Mouse (Mus musculus) testis, adult 2 months (tissue): Measurements from ENCODE around the gene Zfc3h1. TPM values are rescaled to one million over a fixed set of nuclear protein-coding genes. Genes with fewer than 3 reads are reported as not detected.

ENCODE experiments used
- H3K27ac ChIP-seq: fragments of 200-500 bp; 2 replicates; pipeline ENCODE4 v1.5.1; 2012; ENCODE audit warnings: low read depth, low read length; ENCODE audit not compliant: control insufficient read depth, insufficient read depth
- H3K27me3 ChIP-seq: fragments of 200-500 bp; 2 replicates; pipeline ENCODE4 v1.6.1; 2012; ENCODE audit warnings: mild to moderate bottlenecking, low read length, moderate library complexity; ENCODE audit not compliant: control insufficient read depth, insufficient read depth
- H3K36me3 ChIP-seq: fragments of 200-500 bp; 2 replicates; pipeline ENCODE4 v1.6.1; 2012; ENCODE audit warnings: mild to moderate bottlenecking, low read length; ENCODE audit not compliant: control insufficient read depth, insufficient read depth
- H3K4me1 ChIP-seq: fragments of 200-500 bp; 2 replicates; pipeline ENCODE4 v1.6.1; 2012; ENCODE audit warnings: low read length; ENCODE audit not compliant: control insufficient read depth, insufficient read depth
- H3K4me3 ChIP-seq: fragments of 200-500 bp; 2 replicates; pipeline ENCODE4 v1.5.1; 2012; ENCODE audit warnings: low read depth, mild to moderate bottlenecking, low read length, moderate library complexity, mixed read lengths; ENCODE audit not compliant: control insufficient read depth
- CTCF ChIP-seq: fragments of 200-500 bp; IDR thresholded peaks from 2 replicates; pipeline ENCODE4 v1.5.1; 2012; ENCODE audit warnings: low read depth, mild to moderate bottlenecking, inconsistent platforms, low read length, moderate library complexity; ENCODE audit not compliant: control insufficient read depth, insufficient read depth, insufficient replicate concordance
- POLR2A ChIP-seq: fragments of 200-500 bp; IDR thresholded peaks from 2 replicates; pipeline ENCODE4 v1.6.1; 2012; ENCODE audit warnings: low read depth, mild to moderate bottlenecking, inconsistent platforms, low read length, moderate library complexity; ENCODE audit not compliant: control insufficient read depth
- polyA plus RNA-seq: library from polyadenylated mRNA; depleted of rRNA; stranded (reverse); fragments of >200 nt; gene quantifications from 2 replicates; pipeline ENCODE4 v1.2.3, GENCODE M21; 2012

Zfc3h1 gene
- polyA plus RNA-seq, 1 experiment, result 36.1 TPM

DNA sequence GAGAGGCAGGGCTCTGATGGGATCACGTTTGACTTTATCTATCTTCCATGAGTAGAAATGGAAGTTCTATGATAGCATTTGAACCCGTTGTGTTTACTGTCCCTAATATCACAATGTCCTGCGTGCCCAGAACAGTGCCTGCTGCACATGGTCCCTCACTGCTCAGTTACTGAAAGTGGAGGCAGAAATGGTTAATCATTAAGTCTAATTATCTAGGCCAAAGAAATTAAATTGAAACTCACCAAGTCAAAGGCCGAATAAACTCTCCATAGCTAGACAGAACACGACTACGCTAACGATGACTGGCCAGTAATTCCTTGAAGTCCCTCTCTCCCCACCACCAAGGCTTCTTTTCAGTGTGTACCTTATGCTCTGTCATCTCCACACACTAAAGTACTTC is 35.2 kb upstream of the Zfc3h1 start:
- H3K27me3 ChIP-seq, result no peaks in the 10 kb centered on the region
- no peak for TF ChIP-seq POLR2A
- no peak for TF ChIP-seq CTCF
- H3K36me3 ChIP-seq, result no peaks in the 10 kb centered on the region
- no peaks in the 10 kb centered on the region for H3K4me1 ChIP-seq
- no peak overlapping the region for H3K4me3 ChIP-seq
- H3K27ac ChIP-seq, result no peak overlapping the region

DNA sequence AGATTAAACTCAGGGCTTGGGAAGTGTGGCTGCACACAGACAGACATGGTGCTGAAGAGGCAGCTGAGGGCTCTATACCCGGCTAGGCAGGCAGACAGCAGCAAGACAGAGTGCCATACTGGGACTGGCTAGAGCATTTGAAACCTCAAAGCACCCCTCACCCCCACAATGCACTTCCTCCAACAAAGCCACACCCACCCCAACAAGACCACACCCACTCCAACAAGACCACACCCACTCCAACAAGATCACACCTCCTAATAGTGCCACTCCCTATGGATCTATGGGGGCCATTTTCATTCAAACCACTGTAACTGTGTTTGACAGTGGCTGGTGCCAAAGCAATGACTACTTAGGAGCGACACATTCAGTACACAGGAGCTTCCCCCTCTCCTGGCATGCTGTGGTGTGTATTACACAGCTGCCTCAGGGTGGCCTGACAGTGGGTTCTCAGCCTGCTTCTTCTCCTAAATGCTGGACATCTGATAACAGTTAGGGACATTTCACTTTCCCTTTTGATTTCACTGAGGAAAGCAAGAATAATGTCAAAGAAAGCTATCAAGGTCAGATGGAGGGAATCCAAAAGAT is 33.9 kb upstream of the Zfc3h1 start:
- Histone ChIP-seq H3K4me3 (no peak overlapping the region), H3K27ac (no peak overlapping the region), H3K4me1 (no peaks in the 10 kb centered on the region), H3K27me3 (no peaks in the 10 kb centered on the region), H3K36me3 (no peaks in the 10 kb centered on the region)
- TF ChIP-seq CTCF (no peak), POLR2A (no peak)

DNA sequence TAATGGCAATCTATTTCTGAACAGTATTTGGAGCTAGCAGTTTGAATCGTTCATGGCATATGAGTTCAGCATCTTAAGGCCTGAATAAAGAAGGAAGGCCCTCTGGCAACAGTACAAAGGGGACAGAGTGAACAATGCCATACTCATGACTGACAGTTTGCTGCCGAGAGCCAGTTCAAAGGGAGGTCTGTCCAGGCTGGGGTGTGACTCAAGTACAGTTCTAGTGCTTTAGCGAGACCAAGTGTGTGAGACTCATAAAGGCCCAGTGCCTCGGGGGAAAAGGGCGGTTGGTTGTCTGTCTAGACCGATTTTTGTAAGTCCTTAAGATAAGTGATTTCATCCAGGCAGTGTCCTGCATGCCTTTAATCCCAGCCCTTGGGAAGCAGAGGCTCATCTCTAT is 30.2 kb upstream of the Zfc3h1 start:
- H3K4me3 ChIP-seq, result no peak overlapping the region
- H3K4me1 ChIP-seq, result no peaks in the 10 kb centered on the region
- no peak for TF ChIP-seq POLR2A
- TF ChIP-seq CTCF, result no peak
- H3K27me3 ChIP-seq, result no peaks in the 10 kb centered on the region
- H3K36me3 ChIP-seq, result no peaks in the 10 kb centered on the region
- H3K27ac ChIP-seq, result no peak overlapping the region

DNA sequence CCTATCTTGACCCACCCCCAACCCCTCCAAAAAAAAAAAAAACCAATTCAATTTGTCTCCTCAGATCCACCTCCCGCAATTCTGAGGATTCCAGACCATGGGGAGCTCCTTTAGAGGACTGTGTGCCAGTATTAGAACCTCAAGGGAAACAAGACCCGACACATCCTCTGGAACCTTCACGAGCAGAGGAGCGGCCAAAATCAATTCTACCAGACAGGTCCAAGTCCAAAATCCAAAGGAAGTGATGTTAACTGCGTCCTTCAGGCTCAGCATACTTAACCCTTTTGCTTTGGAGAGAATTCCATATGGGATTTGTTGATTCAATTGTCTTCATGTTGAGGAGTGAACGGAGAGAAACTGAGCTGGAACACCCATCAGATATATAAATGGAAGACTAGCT is 29.7 kb upstream of the Zfc3h1 start:
- TF ChIP-seq POLR2A (no peak), CTCF (no peak)
- no peaks in the 10 kb centered on the region for H3K36me3 ChIP-seq

GRCm38 (mm10) chr10:115356106-115356505 is 28.7 kb upstream of the Zfc3h1 start:
- TF ChIP-seq CTCF, result no peak
- no peak for TF ChIP-seq POLR2A
- Histone ChIP-seq H3K27me3 (no peaks in the 10 kb centered on the region), H3K4me3 (no peak overlapping the region), H3K36me3 (no peaks in the 10 kb centered on the region), H3K4me1 (no peaks in the 10 kb centered on the region), H3K27ac (no peak overlapping the region)

More for the DNA sequence above, 29.7 kb upstream of the Zfc3h1 start:
- H3K4me1 ChIP-seq, result no peaks in the 10 kb centered on the region
- H3K27me3 ChIP-seq, result no peaks in the 10 kb centered on the region
- no peak overlapping the region for H3K27ac ChIP-seq
- no peak overlapping the region for H3K4me3 ChIP-seq

DNA sequence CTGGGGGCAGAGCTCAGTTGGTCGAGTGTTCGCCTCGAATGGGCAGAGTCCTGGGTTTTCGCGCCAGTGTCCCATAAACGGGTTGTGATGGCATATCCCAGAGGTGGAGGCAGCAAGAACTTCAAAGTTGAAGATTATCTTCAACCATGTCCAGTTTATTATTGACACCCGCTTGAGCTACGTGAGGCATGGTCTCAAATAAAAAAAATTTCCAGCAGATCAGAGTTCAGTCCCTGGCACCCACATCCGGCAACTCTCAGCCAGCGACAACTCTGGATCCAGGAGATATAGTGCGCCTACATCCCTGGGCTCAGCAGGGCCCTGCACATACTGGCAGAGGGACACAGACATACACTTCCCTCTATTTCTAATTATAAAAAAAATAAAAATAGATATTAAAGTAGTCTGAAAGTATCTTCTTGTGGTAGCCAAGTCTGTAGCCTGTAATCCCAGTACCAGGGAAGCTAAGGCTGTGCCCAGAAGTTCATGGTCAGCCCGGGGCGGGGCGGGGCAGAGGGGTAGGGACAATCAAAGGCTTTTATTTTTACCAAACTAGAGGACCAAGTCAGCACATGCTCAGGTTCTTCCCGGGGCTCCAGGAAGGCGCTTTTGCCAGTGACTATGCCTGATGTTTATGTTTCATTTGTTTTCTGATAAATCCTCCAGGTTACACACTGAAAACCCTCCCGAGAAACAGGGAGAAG is 26.4 kb upstream of the Zfc3h1 start:
- TF ChIP-seq CTCF (no peak), POLR2A (no peak)
- Histone ChIP-seq H3K27ac (no peak overlapping the region), H3K36me3 (no peaks in the 10 kb centered on the region), H3K4me1 (peaks cover 6% of the 10 kb centered on the region), H3K4me3 (no peak overlapping the region), H3K27me3 (no peaks in the 10 kb centered on the region)

DNA sequence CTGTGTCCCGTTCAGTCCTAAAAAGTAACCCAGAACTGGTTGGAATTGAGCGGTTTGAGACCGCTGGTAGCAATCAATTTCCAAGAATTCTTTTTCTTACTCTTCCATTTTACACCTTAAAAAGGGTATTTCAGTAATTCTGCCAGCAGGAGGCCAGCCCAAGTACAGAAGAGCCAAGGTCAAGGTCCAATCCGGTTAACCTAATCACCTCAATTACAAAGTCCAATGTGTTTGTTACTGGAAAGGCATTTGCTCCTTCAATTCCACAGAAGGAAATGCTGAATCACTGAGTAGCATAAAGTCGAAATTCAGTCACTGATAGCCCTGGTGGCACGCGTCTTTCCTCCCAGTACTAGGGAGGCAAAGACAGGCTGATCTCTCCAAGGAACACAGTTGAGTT is 25.7 kb upstream of the Zfc3h1 start:
- no peak for TF ChIP-seq POLR2A
- TF ChIP-seq CTCF, result no peak

More for the DNA sequence above, 25.7 kb upstream of the Zfc3h1 start:
- H3K27ac ChIP-seq, result no peak overlapping the region
- H3K27me3 ChIP-seq, result no peaks in the 10 kb centered on the region
- H3K4me1 ChIP-seq, result peaks cover 6% of the 10 kb centered on the region
- no peak overlapping the region for H3K4me3 ChIP-seq
- no peaks in the 10 kb centered on the region for H3K36me3 ChIP-seq
